Comparison of ENCODE assay signal across 8 mouse cellular contexts in genomic region chrX:71962073-71963051, GRCm38 (mm10). TPM values are rescaled to one million over a fixed set of nuclear protein-coding genes. Genes with fewer than 3 reads are reported as not detected.
DNase-seq lines count a peak whose midpoint lies in the region; ATAC-seq and TF ChIP-seq lines count a peak whose summit lies in the region.

Gene Prrg3 (plus strand): TSS chrX:71962624.

- H3K9me3 ChIP-seq in hindbrain, embryonic 13.5 days: no peaks in the 10 kb centered on the region
- H3K9me3 ChIP-seq in limb, embryonic 12.5 days: no peaks in the 10 kb centered on the region
- no peaks in the 10 kb centered on the region for H3K9me3 ChIP-seq in midbrain, embryonic 14.5 days (ENCODE audit: control insufficient read depth, low read length)
- H3K9me3 ChIP-seq in stomach, postnatal 0 days (ENCODE audit: control insufficient read depth, low read length): no peaks in the 10 kb centered on the region

- peak; percentile 11 for DNase-seq in adrenal gland, adult 8-10 months
- peak; percentile 67 to 71 for DNase-seq in cerebellum, postnatal 14 days
- DNase-seq in frontal cortex, postnatal 36 days (ENCODE audit: low spot score in 2 of 2): peak; percentile 9 to 32
- peak; percentile 67 for DNase-seq in midbrain, embryonic 14.5 days
- peak; percentile 44 for DNase-seq in stomach, postnatal 0 days (ENCODE audit: low spot score)

- peak within 1 kb of the TSS; percentile 65 for H3K4me2 ChIP-seq in hindbrain, embryonic 13.5 days
- H3K4me2 ChIP-seq in limb, embryonic 12.5 days: peak within 1 kb of the TSS; percentile 60
- peak within 1 kb of the TSS; percentile 69 for H3K4me2 ChIP-seq in midbrain, embryonic 14.5 days (ENCODE audit: low read length)
- H3K4me2 ChIP-seq in stomach, postnatal 0 days (replicated peaks; ENCODE audit: low read depth): peak within 1 kb of the TSS; percentile 63

- 21% methylated on average over 64 of the region's 72 CpGs for WGBS in hindbrain, embryonic 13.5 days
- WGBS in limb, embryonic 12.5 days: 24% methylated on average over 54 of the region's 72 CpGs
- 26% methylated on average over 50 of the region's 72 CpGs for WGBS in midbrain, embryonic 14.5 days
- WGBS in stomach, postnatal 0 days: 18% methylated on average over 38 of the region's 72 CpGs

- no peak for TF ChIP-seq EP300 in stomach, postnatal 0 days (optimal IDR thresholded peaks at IDR 0.05)

- peak within 1 kb of the TSS; percentile 80 for H3K9ac ChIP-seq in hindbrain, embryonic 13.5 days
- H3K9ac ChIP-seq in limb, embryonic 12.5 days (replicated peaks): peak within 1 kb of the TSS; percentile 61
- peak within 1 kb of the TSS; percentile 66 for H3K9ac ChIP-seq in midbrain, embryonic 14.5 days (replicated peaks; ENCODE audit: low read length)
- H3K9ac ChIP-seq in stomach, postnatal 0 days (ENCODE audit: low read length): peak within 1 kb of the TSS; percentile 69

- TF ChIP-seq CTCF in stomach, postnatal 0 days (IDR thresholded peaks at IDR 0.05; ENCODE audit: low read depth): no peak

- peaks cover 9% of the 10 kb centered on the region for H3K4me1 ChIP-seq in hindbrain, embryonic 13.5 days (replicated peaks)
- H3K4me1 ChIP-seq in limb, embryonic 12.5 days (replicated peaks): no peaks in the 10 kb centered on the region
- H3K4me1 ChIP-seq in midbrain, embryonic 14.5 days (ENCODE audit: control insufficient read depth, insufficient read depth, low read length): peaks cover 6% of the 10 kb centered on the region; the same call in 1 of the 2 replicates
- H3K4me1 ChIP-seq in stomach, postnatal 0 days (replicated peaks; ENCODE audit: control insufficient read depth, insufficient read depth): no peaks in the 10 kb centered on the region

- peaks cover 7% of the 10 kb centered on the region; the same call in 1 of the 2 replicates for H3K36me3 ChIP-seq in hindbrain, embryonic 13.5 days
- H3K36me3 ChIP-seq in limb, embryonic 12.5 days: no peaks in the 10 kb centered on the region; the same call in 1 of the 2 replicates
- no peaks in the 10 kb centered on the region for H3K36me3 ChIP-seq in midbrain, embryonic 14.5 days (ENCODE audit: control insufficient read depth, insufficient read depth, low read length)
- no peaks in the 10 kb centered on the region for H3K36me3 ChIP-seq in stomach, postnatal 0 days (ENCODE audit: control insufficient read depth, insufficient read depth, low read length)

- peak within 1 kb of the TSS; percentile 76 for H3K27ac ChIP-seq in hindbrain, embryonic 13.5 days
- H3K27ac ChIP-seq in limb, embryonic 12.5 days: 0 out of 2 replicates have a peak within 1 kb of the TSS, but pooled peaks have one; percentile 7
- H3K27ac ChIP-seq in midbrain, embryonic 14.5 days (replicated peaks; ENCODE audit: low read depth, low read length): peak within 1 kb of the TSS; percentile 67
- H3K27ac ChIP-seq in stomach, postnatal 0 days (replicated peaks): peak within 1 kb of the TSS; percentile 56; the same call in 1 of the 2 replicates

- peak; percentile 94 for ATAC-seq in hindbrain, embryonic 13.5 days (ENCODE audit: low FRiP score)
- ATAC-seq in limb, embryonic 12.5 days (ENCODE audit: insufficient number of reproducible peaks, insufficient read depth, low FRiP score, low TSS enrichment, low read depth): peak; percentile 94
- ATAC-seq in midbrain, embryonic 14.5 days (ENCODE audit: low FRiP score, low TSS enrichment): peak; percentile 84
- ATAC-seq in stomach, postnatal 0 days (ENCODE audit: low FRiP score, low TSS enrichment): peak; percentile 88
- no peak for ATAC-seq in megakaryocyte-erythroid progenitor cell, adult 5-6 weeks (replicated peaks; ENCODE audit: low FRiP score, low TSS enrichment, poor library complexity, severe bottlenecking)

- H3K27me3 ChIP-seq in hindbrain, embryonic 13.5 days: no peaks in the 10 kb centered on the region
- H3K27me3 ChIP-seq in limb, embryonic 12.5 days: peaks cover 27% of the 10 kb centered on the region
- H3K27me3 ChIP-seq in midbrain, embryonic 14.5 days (ENCODE audit: control insufficient read depth, insufficient read depth, low read length): no peaks in the 10 kb centered on the region
- no peaks in the 10 kb centered on the region for H3K27me3 ChIP-seq in stomach, postnatal 0 days (ENCODE audit: control insufficient read depth, insufficient read depth, low read length)

- H3K4me3 ChIP-seq in hindbrain, embryonic 13.5 days: peak within 1 kb of the TSS; percentile 49
- H3K4me3 ChIP-seq in limb, embryonic 12.5 days (replicated peaks): peak within 1 kb of the TSS; percentile 50
- peak within 1 kb of the TSS; percentile 44 for H3K4me3 ChIP-seq in midbrain, embryonic 14.5 days (replicated peaks; ENCODE audit: low read depth, low read length)
- H3K4me3 ChIP-seq in stomach, postnatal 0 days (ENCODE audit: low read depth, low read length): peak within 1 kb of the TSS; percentile 45

RNA-seq across cellular contexts. Expression of gene Prrg3, which starts in this region (rescaled TPM):
- total RNA-seq in adrenal gland, adult 8-10 months (2022): 10 to 100 TPM; 14.0 to 22.6 (median 19.8) TPM
- 11.2 and 11.8 TPM in 2 replicates for polyA plus RNA-seq in hindbrain, embryonic 13.5 days (2015; fragmentation: Nextera tagmentation; extraction: Ambion mirVana)
- 9.4 and 10.8 TPM in 2 replicates for polyA plus RNA-seq in limb, embryonic 12.5 days (2016; fragmentation: Nextera tagmentation; extraction: Ambion mirVana)
- polyA plus RNA-seq in midbrain, embryonic 14.5 days (2014; fragmentation: Nextera tagmentation; extraction: Ambion mirVana): 9.5 and 13.1 TPM in 2 replicates
- polyA plus RNA-seq in stomach, postnatal 0 days (2015; fragmentation: Nextera tagmentation; extraction: Ambion mirVana): 2.2 and 2.4 TPM in 2 replicates
- total RNA-seq in megakaryocyte-erythroid progenitor cell, adult 5-6 weeks (2014; fragmentation: Nextera tagmentation): not detected in 2 replicates
- total RNA-seq in megakaryocyte-erythroid progenitor cell, adult 5-6 weeks (2017): not detected in 2 replicates

Comparison
In these comparisons a context has a peak if more than half of its experiments do, and no peak if none do; other contexts are left out.
1. RNA of gene Prrg3 (total RNA-seq): 14.0 to 22.6 TPM in adrenal gland, adult 8-10 months; not detected in megakaryocyte-erythroid progenitor cell, adult 5-6 weeks; every median in the first group is over 10 times any median in the second.
2. DNase-seq: peak in every context shown above with its lines; median percentile 69 in cerebellum, postnatal 14 days; 67 in midbrain, embryonic 14.5 days; 44 in stomach, postnatal 0 days; 20 in frontal cortex, postnatal 36 days; 11 in adrenal gland, adult 8-10 months.
3. H3K27ac ChIP-seq: peak in every context shown above with its lines; median percentile 76 in hindbrain, embryonic 13.5 days; 67 in midbrain, embryonic 14.5 days; 56 in stomach, postnatal 0 days; 7 in limb, embryonic 12.5 days.
4. Peak in every context shown above with its lines, with median percentiles within 50 percentile points of each other: H3K4me2 ChIP-seq, H3K4me3 ChIP-seq and H3K9ac ChIP-seq.